Mouse (Mus musculus): Measurements from ENCODE around the gene Scn7a. TPM values are rescaled to one million over a fixed set of nuclear protein-coding genes. Genes with fewer than 3 reads are reported as not detected.

Scn7a gene
- polyA plus RNA-seq, 1 experiment from 2014 or later = not detected

Other genes with a start within 250 kb of the Scn7a start
- gene Scn9a, start 150.0 kb downstream of the Scn7a start, polyA plus RNA-seq (2015; fragmentation: Nextera tagmentation; extraction: Ambion mirVana) = 0.01 TPM in 1 of 2 replicates, not detected in the other